Mouse (Mus musculus): Measurements from ENCODE around the gene Actl6b. TPM values are rescaled to one million over a fixed set of nuclear protein-coding genes. Genes with fewer than 3 reads are reported as not detected.

Gene Actl6b
- polyA plus RNA-seq, 1 experiment from 2014 or later = 298 TPM

- WGBS = 92% methylated on average over 7 of the region's 7 CpGs
- no peak overlapping the region for H3K4me3 ChIP-seq (replicated peaks; ENCODE audit: low read length)
Observed at GRCm38 (mm10) chr5:137615347-137615746, 62.0 kb downstream of the Actl6b start.

More at GRCm38 (mm10) chr5:137615347-137615746, 62.0 kb downstream of the Actl6b start:
- H3K36me3 ChIP-seq (ENCODE audit: control insufficient read depth, insufficient read depth) = no peaks in the 10 kb centered on the region
- no peak for ATAC-seq
- H3K4me1 ChIP-seq (replicated peaks; ENCODE audit: control insufficient read depth, insufficient read depth, low read length) = no peaks in the 10 kb centered on the region
- H3K9ac ChIP-seq (replicated peaks; ENCODE audit: low read depth, low read length) = no peak overlapping the region
- no peak overlapping the region for H3K4me2 ChIP-seq (ENCODE audit: low read length)
- H3K27ac ChIP-seq (ENCODE audit: low read length) = no peak overlapping the region
- no peaks in the 10 kb centered on the region for H3K27me3 ChIP-seq (replicated peaks; ENCODE audit: control insufficient read depth, insufficient read depth, low read length)
- no peaks in the 10 kb centered on the region for H3K9me3 ChIP-seq (ENCODE audit: control insufficient read depth, low read length)

Small RNAs within 50 kb of the gene (microRNA-seq; reads per million reads assigned to microRNA genes)
- 1.2 reads per million for gene Mir6418

Other genes with a start within 250 kb of the Actl6b start
- gene Srrt, start 245.8 kb upstream of the Actl6b start, polyA plus RNA-seq (2015; fragmentation: Nextera tagmentation; extraction: Ambion mirVana) = 119 and 125 TPM in 2 replicates
- gene Trip6, start 239.1 kb upstream of the Actl6b start, polyA plus RNA-seq (2015; fragmentation: Nextera tagmentation; extraction: Ambion mirVana) = 17.0 and 17.9 TPM in 2 replicates
- gene Slc12a9, start 219.9 kb upstream of the Actl6b start, polyA plus RNA-seq (2015; fragmentation: Nextera tagmentation; extraction: Ambion mirVana) = 17.7 and 26.0 TPM in 2 replicates
- 6.1 and 8.1 TPM in 2 replicates for gene Ephb4, start 203.4 kb upstream of the Actl6b start, polyA plus RNA-seq (2015; fragmentation: Nextera tagmentation; extraction: Ambion mirVana)
- gene Zan, start 76.5 kb upstream of the Actl6b start, polyA plus RNA-seq (2015; fragmentation: Nextera tagmentation; extraction: Ambion mirVana) = 0.05 and 0.15 TPM in 2 replicates
- 66.8 and 74.7 TPM in 2 replicates for gene Pop7, start 51.0 kb upstream of the Actl6b start, polyA plus RNA-seq (2015; fragmentation: Nextera tagmentation; extraction: Ambion mirVana)
- gene Gigyf1, start 35.0 kb upstream of the Actl6b start, polyA plus RNA-seq (2015; fragmentation: Nextera tagmentation; extraction: Ambion mirVana) = 16.5 and 20.2 TPM in 2 replicates
- gene Epo, start 20.3 kb upstream of the Actl6b start, polyA plus RNA-seq (2015; fragmentation: Nextera tagmentation; extraction: Ambion mirVana) = not detected in 2 replicates
- gene Gnb2, start 20.0 kb upstream of the Actl6b start, polyA plus RNA-seq (2015; fragmentation: Nextera tagmentation; extraction: Ambion mirVana) = 498 and 517 TPM in 2 replicates
- 2.3 and 3.1 TPM in 2 replicates for gene Tfr2, start 16.3 kb downstream of the Actl6b start, polyA plus RNA-seq (2015; fragmentation: Nextera tagmentation; extraction: Ambion mirVana)
- gene Mospd3, start 47.5 kb downstream of the Actl6b start, polyA plus RNA-seq (2015; fragmentation: Nextera tagmentation; extraction: Ambion mirVana) = 43.5 and 43.7 TPM in 2 replicates
- gene Pcolce, start 60.3 kb downstream of the Actl6b start, polyA plus RNA-seq (2015; fragmentation: Nextera tagmentation; extraction: Ambion mirVana) = 10.6 and 18.3 TPM in 2 replicates
- 0.23 and 0.25 TPM in 2 replicates for gene Fbxo24, start 75.5 kb downstream of the Actl6b start, polyA plus RNA-seq (2015; fragmentation: Nextera tagmentation; extraction: Ambion mirVana)
- gene Lrch4, start 75.6 kb downstream of the Actl6b start, polyA plus RNA-seq (2015; fragmentation: Nextera tagmentation; extraction: Ambion mirVana) = 19.1 and 19.3 TPM in 2 replicates
- gene Gm20605, start 75.7 kb downstream of the Actl6b start, polyA plus RNA-seq (2015; fragmentation: Nextera tagmentation; extraction: Ambion mirVana) = 5.1 and 8.7 TPM in 2 replicates
- 5.2 and 10.4 TPM in 2 replicates for gene Sap25, start 87.8 kb downstream of the Actl6b start, polyA plus RNA-seq (2015; fragmentation: Nextera tagmentation; extraction: Ambion mirVana)
- 0.09 TPM in 1 of 2 replicates, not detected in the other for gene Irs3, start 92.2 kb downstream of the Actl6b start, polyA plus RNA-seq (2015; fragmentation: Nextera tagmentation; extraction: Ambion mirVana)
- gene Agfg2, start 131.2 kb downstream of the Actl6b start, polyA plus RNA-seq (2015; fragmentation: Nextera tagmentation; extraction: Ambion mirVana) = 19.4 and 21.2 TPM in 2 replicates
- 52.3 and 59.8 TPM in 2 replicates for gene Nyap1, start 188.1 kb downstream of the Actl6b start, polyA plus RNA-seq (2015; fragmentation: Nextera tagmentation; extraction: Ambion mirVana)
- 69.1 and 72.2 TPM in 2 replicates for gene Tsc22d4, start 192.2 kb downstream of the Actl6b start, polyA plus RNA-seq (2015; fragmentation: Nextera tagmentation; extraction: Ambion mirVana)
- 28.7 and 34.4 TPM in 2 replicates for gene Ppp1r35, start 225.3 kb downstream of the Actl6b start, polyA plus RNA-seq (2015; fragmentation: Nextera tagmentation; extraction: Ambion mirVana)
- gene Mepce, start 234.1 kb downstream of the Actl6b start, polyA plus RNA-seq (2015; fragmentation: Nextera tagmentation; extraction: Ambion mirVana) = 10.2 and 11.9 TPM in 2 replicates
- 11.1 and 11.2 TPM in 2 replicates for gene Zcwpw1, start 234.3 kb downstream of the Actl6b start, polyA plus RNA-seq (2015; fragmentation: Nextera tagmentation; extraction: Ambion mirVana)